Mouse (Mus musculus): ENCODE measurements at regions not wholly inside any gene's neighbourhood (a gene's known extent, or its start where the extent isn't known, plus 50 kb on each side); places are given as distances from the start of the nearest gene placed in this dataset.

DNA sequence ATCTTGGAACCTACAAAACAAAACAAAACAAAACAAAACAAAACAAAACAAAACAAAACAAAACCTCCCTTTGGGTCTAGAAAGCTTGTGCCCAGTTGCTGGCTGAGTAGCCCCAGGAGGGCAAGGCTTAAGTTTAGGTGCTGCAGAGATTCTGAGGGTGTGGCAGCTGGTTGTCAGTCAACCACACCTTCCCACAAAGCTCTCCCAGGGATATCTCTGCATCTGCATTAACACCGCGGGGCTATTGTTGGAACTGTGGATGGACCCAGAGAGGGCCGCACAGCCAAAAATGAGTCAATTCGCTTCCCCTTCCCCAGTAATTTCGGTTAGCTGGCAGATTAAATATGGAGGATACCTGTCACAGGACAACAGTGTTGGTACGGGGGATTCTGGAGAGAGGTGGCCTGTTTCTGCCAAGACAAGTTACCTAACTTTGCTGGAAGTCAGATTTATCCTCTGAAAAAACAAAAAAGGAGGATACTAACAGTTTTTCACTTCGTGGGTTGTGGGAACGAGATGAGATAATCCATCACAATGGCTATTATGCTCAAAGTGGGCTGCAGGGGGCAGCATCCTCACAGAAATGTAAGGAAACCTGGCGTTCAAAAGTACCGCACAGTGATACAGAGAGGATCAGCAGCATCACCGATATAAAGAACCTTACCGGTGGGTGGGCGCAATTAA is 96.7 kb downstream of the 1500009L16Rik start:
- DNase-seq (ENCODE audit: low spot score) = peak; percentile 2

GRCm38 (mm10) chr10:83819950-83820275 is 97.2 kb downstream of the 1500009L16Rik start:
- DNase-seq (ENCODE audit: low spot score) = no peak

GRCm38 (mm10) chr10:83821089-83821488 is 98.4 kb downstream of the 1500009L16Rik start:
- no peak for DNase-seq (ENCODE audit: low spot score)

- DNase-seq (ENCODE audit: low spot score) = no peak
Measured at GRCm38 (mm10) chr10:83826105-83826504, 103.4 kb downstream of the 1500009L16Rik start.

DNA sequence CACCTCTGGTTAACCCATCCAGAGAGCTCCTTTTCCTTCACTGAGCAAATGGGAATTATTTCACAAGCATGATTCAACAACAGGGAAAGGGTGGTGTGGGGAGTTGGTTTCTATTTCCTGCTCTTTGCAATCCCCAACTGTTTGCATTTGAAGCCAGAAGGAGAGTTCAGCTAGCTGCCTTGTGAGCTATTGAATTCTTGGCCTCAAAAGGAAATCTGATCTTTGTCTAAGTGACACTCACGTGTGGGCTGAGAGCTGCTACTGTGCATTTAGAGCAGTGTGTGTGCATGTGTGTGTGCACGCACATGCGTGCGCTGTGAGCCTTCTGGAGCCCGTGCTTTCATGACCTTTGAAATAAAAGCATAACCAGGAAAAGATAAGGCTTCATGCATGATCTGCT is 113.7 kb downstream of the 1500009L16Rik start:
- no peak for DNase-seq (ENCODE audit: low spot score)

- DNase-seq (ENCODE audit: low spot score) = no peak
Measured at GRCm38 (mm10) chr10:83840226-83840625, 117.6 kb downstream of the 1500009L16Rik start.

DNA sequence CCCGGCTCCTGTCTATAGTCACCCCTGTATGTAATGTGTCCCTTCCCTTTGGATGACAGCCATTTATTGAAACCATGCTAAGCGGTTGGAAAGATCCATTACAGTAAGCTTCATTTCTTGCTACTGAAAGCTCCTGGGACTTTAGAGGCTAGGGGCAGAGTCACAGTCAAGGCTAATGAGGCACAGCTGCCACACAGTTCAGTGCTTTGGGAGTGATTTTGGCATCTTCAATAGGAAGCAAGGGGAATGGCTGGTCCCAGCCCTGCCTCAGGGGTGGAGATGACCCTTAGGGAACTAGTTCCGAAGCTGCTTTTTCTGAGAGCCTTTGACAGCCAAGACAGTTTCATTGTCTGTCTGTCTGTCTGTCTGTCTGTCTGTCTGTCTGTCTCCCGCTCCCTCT is 128.2 kb downstream of the 1500009L16Rik start:
- no peak for DNase-seq (ENCODE audit: low spot score)

GRCm38 (mm10) chr10:83852194-83852593 is 129.5 kb downstream of the 1500009L16Rik start:
- no peak for DNase-seq (ENCODE audit: low spot score)

DNA sequence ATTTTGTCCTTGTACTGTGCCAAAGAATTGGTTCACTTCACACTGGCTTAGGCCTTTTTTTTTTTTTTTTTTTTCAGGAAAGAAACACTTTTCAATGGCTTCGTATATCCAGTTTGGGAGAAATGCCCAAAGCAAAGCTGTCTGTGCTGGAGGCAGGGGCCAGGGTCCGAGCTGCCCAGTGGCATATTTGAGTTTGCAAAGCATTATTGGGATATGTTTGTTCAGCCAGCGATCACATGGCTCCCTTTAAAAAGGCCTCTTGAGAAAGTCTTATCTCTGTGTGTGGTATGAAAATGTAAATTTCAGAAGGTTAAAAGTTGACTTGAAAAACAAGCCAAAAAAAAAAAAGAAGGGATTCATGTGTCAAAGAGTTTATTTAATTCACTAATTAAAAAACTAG is 130.1 kb downstream of the 1500009L16Rik start:
- DNase-seq (ENCODE audit: low spot score) = no peak

DNA sequence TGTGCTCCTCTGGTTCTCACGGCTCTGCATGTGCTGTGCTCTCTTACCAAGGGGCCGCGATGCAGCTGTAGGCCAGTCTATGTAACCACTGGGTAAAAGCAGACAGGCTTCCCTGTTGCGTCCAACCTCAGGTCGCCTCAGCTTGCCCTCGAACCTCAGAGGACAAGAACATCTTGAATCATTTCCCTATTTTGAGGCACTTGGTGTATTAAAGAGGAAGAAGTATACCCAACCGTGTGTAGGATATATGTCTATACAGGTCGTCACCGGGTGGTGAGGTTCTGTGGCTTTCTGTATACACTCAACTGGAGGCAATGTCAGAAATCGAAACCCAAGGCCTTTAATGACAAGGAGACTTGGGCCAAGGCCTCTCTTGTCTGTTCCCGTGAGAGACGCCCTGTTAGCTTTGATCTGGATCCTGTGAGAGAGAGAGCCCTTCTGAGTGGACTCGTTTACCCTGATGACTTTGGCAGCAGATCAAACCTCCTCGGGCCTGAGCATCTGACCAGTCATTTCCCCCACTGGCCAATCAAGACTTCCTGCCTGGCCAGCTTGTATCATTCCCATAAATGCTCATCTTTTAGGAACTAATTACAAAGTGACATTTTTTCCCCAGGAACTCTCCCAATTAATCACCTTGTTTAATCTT is 135.3 kb downstream of the 1500009L16Rik start:
- no peak for DNase-seq (ENCODE audit: low spot score)

DNA sequence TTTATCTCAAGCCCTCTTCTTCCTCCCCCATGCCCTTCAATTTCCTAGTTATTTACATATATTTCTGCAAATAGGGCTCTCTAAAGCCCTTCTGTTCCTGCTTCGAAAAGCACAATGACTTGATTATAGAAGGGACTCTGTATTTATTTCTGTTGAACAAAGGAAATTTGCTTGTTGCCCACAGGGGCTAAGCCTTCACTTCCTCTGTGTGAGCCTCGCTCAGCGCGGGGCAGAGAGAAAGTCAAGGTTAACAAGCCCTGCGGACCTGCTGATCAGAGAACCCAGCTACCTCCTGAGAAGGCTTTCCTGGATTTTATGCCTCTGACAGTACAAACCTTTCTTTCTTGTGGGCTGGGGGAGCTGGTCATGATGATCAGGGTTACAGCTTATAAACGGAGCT is 136.0 kb downstream of the 1500009L16Rik start:
- DNase-seq (ENCODE audit: low spot score) = no peak

DNA sequence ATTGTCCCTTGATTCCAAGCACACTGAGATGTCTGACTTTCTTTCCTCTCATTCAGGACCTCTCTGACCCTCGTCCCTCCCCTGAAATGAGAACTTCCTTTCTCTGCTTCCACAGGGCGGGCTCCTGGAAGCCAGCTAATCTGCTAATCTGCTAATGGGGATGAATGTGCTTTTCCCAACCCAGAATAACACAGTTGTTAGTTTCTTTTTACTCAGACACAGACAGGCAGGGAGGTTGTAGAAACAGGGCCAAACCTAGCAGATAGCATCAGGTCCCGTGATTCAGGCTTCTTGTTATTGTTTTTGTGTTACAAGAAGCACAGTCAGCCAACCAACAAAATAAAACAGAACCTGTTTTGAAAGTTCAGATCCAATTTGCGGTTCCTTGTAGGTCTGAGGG is 137.0 kb downstream of the 1500009L16Rik start:
- DNase-seq (ENCODE audit: low spot score) = no peak

DNA sequence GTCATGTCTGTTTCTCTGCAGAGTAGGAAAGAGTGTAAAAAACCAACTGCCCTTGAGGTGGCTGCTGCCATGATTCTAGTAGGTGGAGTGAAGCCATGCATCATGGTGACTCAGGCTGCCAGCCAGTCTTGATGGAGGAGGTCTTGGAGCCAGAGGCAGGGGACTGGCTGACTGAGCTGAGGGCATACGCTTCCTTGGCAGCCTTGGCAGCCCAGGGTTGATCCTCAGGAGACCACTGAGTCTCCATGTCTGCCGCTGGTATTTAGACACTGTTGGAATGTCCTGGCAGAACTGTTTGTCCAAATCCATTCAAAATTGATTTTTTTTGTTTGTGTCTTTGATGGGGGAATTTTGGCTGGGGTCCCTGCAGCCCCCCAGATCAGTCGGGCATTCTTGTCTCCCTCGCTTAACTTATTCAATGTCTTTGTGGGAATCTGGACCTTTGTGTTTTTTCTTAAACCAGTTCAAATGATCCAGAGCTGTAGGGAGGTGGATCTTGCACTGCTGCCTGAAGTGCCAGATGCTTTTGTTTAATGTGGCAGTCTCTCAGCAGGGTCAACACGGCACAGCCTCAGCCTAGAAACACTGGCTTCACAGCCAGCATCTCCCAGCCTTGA is 139.0 kb downstream of the 1500009L16Rik start:
- DNase-seq (ENCODE audit: low spot score) = no peak

DNA sequence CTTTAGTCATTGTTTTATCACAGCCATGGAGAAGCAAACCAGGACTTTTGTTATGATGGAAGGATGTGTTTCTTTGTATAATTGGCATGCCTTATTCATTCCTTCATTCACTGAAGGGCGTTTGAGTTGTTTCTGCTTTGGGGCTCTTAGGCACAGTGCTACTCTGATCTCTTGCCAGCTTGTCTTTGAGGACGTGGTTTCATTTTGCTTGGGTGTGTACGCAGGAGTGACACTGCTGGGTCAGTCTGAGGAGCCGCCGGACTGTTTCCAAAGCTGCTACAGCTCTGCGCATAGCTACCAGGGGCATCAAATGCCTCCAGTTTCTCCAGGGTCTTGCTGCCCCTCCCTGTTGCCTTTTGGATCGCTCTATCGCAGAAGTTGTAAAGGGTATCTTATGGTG is 141.9 kb downstream of the 1500009L16Rik start:
- DNase-seq (ENCODE audit: low spot score) = no peak

GRCm38 (mm10) chr10:83865929-83866328 is 143.3 kb downstream of the 1500009L16Rik start:
- no peak for DNase-seq (ENCODE audit: low spot score)

GRCm38 (mm10) chr10:83871736-83872400 is 149.2 kb downstream of the 1500009L16Rik start:
- DNase-seq (ENCODE audit: low spot score) = no peak

DNA sequence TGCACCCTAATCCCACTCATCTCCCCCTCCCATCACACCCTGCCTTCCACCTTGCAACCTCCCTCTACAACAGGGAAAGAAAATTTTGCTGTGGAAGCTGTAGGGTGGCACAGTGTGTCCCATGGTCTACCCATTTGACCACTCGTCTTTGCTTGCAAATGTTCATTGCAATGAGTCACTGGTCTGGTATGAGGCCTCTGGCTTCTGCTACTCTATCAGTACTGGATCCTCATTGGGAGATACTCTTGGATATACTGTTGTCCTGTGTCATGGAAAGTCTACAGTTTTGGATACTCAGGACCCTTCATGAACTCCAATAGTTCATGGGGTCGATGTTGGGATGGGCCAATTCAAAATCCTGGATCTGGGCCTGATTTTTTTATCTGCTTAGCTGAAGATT is 156.1 kb downstream of the 1500009L16Rik start:
- DNase-seq (ENCODE audit: low spot score) = no peak

- DNase-seq (ENCODE audit: low spot score) = no peak
Measured at GRCm38 (mm10) chr10:83882119-83882890, 159.6 kb downstream of the 1500009L16Rik start.

- no peak for DNase-seq (ENCODE audit: low spot score)
Measured at GRCm38 (mm10) chr10:83882891-83883185, 160.2 kb downstream of the 1500009L16Rik start.

GRCm38 (mm10) chr10:83884553-83884952 is 161.9 kb downstream of the 1500009L16Rik start:
- no peak for DNase-seq (ENCODE audit: low spot score)

DNA sequence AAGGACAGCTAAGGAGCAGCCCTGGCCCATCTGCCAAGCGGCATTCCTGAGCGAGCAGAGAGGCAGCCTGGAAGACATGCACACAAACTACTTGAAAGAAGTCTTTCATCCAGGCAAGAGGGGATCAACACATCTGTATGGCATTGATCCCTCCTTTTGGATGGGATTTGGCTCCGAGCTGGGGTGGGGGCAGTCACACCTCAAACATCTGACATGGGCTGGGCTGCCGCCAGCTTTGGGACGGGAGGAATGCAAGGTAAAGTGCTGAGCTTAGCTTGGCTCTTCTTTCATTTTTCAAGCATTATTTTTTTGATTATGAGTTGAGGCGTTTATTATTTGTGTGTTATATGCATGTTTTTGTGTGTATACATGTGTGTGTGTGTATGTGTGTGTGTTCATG is 165.9 kb downstream of the 1500009L16Rik start:
- no peak for DNase-seq (ENCODE audit: low spot score)

DNA sequence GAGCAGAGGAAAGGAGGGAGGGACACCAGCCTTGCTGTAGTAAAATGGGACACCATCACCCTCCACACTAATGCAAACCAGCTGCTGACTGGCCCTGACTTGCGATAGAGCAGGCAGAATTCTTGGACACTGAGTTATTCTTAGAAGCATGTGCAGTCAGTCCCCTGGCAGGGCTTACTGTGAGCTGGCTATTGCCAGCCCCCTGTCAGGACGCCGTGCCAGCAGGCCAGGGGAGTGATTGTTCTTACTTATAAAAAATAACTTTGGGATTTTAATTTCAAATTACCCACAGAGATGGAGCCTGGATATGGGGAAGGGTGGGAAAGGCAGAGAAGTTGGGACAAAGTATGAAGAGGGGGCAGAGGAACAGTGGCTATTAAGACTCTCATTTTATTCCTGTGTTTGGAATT is 173.1 kb downstream of the 1500009L16Rik start:
- no peak for DNase-seq (ENCODE audit: low spot score)

All from T-cell, adult 2 months (primary cell).